Mouse (Mus musculus): ENCODE results near the gene Arntl2. TPM values are rescaled to one million over a fixed set of nuclear protein-coding genes. Genes with fewer than 3 reads are reported as not detected.

Gene Arntl2
- polyA plus RNA-seq, 1 experiment from 2014 or later: 3.8 TPM

- Histone ChIP-seq H3K4me1 (replicated peaks; ENCODE audit: control insufficient read depth, insufficient read depth) (0 out of 2 replicates have a peak, but pooled peaks cover 3% of the 10 kb centered on the region), H3K9me3 (ENCODE audit: control insufficient read depth, low read length) (no peaks in the 10 kb centered on the region), H3K27me3 (ENCODE audit: control insufficient read depth, insufficient read depth, low read length) (no peaks in the 10 kb centered on the region), H3K9ac (ENCODE audit: low read length) (peak overlapping the region; percentile 74), H3K4me2 (replicated peaks; ENCODE audit: low read depth) (peak overlapping the region; percentile 77), H3K27ac (replicated peaks) (peak overlapping the region; percentile 42; the same call in 1 of the 2 replicates), H3K36me3 (ENCODE audit: control insufficient read depth, insufficient read depth, low read length) (no peaks in the 10 kb centered on the region), H3K4me3 (ENCODE audit: low read depth, low read length) (peak overlapping the region; percentile 52)
- TF ChIP-seq CTCF (IDR thresholded peaks at IDR 0.05; ENCODE audit: low read depth): no peak
- no peak for TF ChIP-seq EP300 (optimal IDR thresholded peaks at IDR 0.05)
- 14% methylated on average over 22 of the region's 22 CpGs for WGBS
- ATAC-seq (ENCODE audit: low FRiP score, low TSS enrichment): peak; percentile 27; the same call in 1 of the 2 replicates
- peak; percentile 28 for DNase-seq (ENCODE audit: low spot score)
Measured at GRCm38 (mm10) chr6:146795166-146795923, 510 bp upstream of the Arntl2 start.

DNA sequence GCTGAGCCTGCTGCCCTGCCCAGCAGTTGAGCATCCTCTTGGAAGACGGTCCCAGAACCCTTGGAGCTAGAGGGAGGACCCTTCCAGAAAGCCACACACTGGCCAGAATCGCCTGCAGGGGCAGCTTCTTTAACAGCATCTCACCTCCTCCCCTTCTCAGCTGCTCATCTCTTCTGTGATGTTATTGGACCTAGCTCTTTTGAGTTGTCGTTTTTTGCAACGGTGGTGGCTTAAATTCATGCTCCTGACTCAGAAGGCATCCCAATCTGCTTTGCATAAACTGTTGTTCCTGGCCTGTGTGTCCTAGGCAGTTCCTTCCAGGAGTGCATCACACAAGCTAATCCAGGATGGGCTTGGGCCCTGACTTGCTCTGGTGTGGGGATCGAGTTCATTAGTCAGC lies 1.6 kb downstream of the Arntl2 start:
- Histone ChIP-seq H3K4me1 (replicated peaks; ENCODE audit: control insufficient read depth, insufficient read depth) (0 out of 2 replicates have a peak, but pooled peaks cover 3% of the 10 kb centered on the region), H3K27ac (replicated peaks) (no peak overlapping the region), H3K27me3 (ENCODE audit: control insufficient read depth, insufficient read depth, low read length) (no peaks in the 10 kb centered on the region), H3K9me3 (ENCODE audit: control insufficient read depth, low read length) (no peaks in the 10 kb centered on the region), H3K4me3 (ENCODE audit: low read depth, low read length) (no peak overlapping the region), H3K4me2 (replicated peaks; ENCODE audit: low read depth) (no peak overlapping the region), H3K9ac (ENCODE audit: low read length) (no peak overlapping the region), H3K36me3 (ENCODE audit: control insufficient read depth, insufficient read depth, low read length) (no peaks in the 10 kb centered on the region)
- 64% methylated on average over 5 of the region's 5 CpGs for WGBS
- DNase-seq (ENCODE audit: low spot score) (no peak), ATAC-seq (ENCODE audit: low FRiP score, low TSS enrichment) (no peak)
- TF ChIP-seq EP300 (optimal IDR thresholded peaks at IDR 0.05) (no peak), CTCF (IDR thresholded peaks at IDR 0.05; ENCODE audit: low read depth) (no peak)

- TF ChIP-seq EP300 (optimal IDR thresholded peaks at IDR 0.05) (no peak), CTCF (IDR thresholded peaks at IDR 0.05; ENCODE audit: low read depth) (no peak)
- Histone ChIP-seq H3K4me1 (replicated peaks; ENCODE audit: control insufficient read depth, insufficient read depth) (no peaks in the 10 kb centered on the region), H3K36me3 (ENCODE audit: control insufficient read depth, insufficient read depth, low read length) (no peaks in the 10 kb centered on the region; the same call in 1 of the 2 replicates), H3K27ac (replicated peaks) (no peak overlapping the region), H3K4me2 (replicated peaks; ENCODE audit: low read depth) (no peak overlapping the region), H3K27me3 (ENCODE audit: control insufficient read depth, insufficient read depth, low read length) (no peaks in the 10 kb centered on the region), H3K4me3 (ENCODE audit: low read depth, low read length) (no peak overlapping the region), H3K9me3 (ENCODE audit: control insufficient read depth, low read length) (no peaks in the 10 kb centered on the region), H3K9ac (ENCODE audit: low read length) (no peak overlapping the region)
- 85% methylated on average over 6 of the region's 6 CpGs for WGBS
- ATAC-seq (ENCODE audit: low FRiP score, low TSS enrichment): no peak
- DNase-seq (ENCODE audit: low spot score): no peak
Measured at GRCm38 (mm10) chr6:146809991-146810390, 14.1 kb downstream of the Arntl2 start.

GRCm38 (mm10) chr6:146813007-146813406 lies 17.2 kb downstream of the Arntl2 start:
- TF ChIP-seq EP300 (optimal IDR thresholded peaks at IDR 0.05): no peak
- TF ChIP-seq CTCF (IDR thresholded peaks at IDR 0.05; ENCODE audit: low read depth): no peak
- WGBS: 84% methylated on average over 5 of the region's 5 CpGs
- no peak overlapping the region for H3K4me2 ChIP-seq (replicated peaks; ENCODE audit: low read depth)
- H3K4me1 ChIP-seq (replicated peaks; ENCODE audit: control insufficient read depth, insufficient read depth): no peaks in the 10 kb centered on the region
- H3K36me3 ChIP-seq (ENCODE audit: control insufficient read depth, insufficient read depth, low read length): no peaks in the 10 kb centered on the region; the same call in 1 of the 2 replicates
- no peaks in the 10 kb centered on the region for H3K9me3 ChIP-seq (ENCODE audit: control insufficient read depth, low read length)
- H3K27ac ChIP-seq (replicated peaks): no peak overlapping the region
- ATAC-seq (ENCODE audit: low FRiP score, low TSS enrichment) (no peak), DNase-seq (ENCODE audit: low spot score) (no peak)
- no peak overlapping the region for H3K4me3 ChIP-seq (ENCODE audit: low read depth, low read length)
- H3K9ac ChIP-seq (ENCODE audit: low read length): no peak overlapping the region
- no peaks in the 10 kb centered on the region for H3K27me3 ChIP-seq (ENCODE audit: control insufficient read depth, insufficient read depth, low read length)

DNA sequence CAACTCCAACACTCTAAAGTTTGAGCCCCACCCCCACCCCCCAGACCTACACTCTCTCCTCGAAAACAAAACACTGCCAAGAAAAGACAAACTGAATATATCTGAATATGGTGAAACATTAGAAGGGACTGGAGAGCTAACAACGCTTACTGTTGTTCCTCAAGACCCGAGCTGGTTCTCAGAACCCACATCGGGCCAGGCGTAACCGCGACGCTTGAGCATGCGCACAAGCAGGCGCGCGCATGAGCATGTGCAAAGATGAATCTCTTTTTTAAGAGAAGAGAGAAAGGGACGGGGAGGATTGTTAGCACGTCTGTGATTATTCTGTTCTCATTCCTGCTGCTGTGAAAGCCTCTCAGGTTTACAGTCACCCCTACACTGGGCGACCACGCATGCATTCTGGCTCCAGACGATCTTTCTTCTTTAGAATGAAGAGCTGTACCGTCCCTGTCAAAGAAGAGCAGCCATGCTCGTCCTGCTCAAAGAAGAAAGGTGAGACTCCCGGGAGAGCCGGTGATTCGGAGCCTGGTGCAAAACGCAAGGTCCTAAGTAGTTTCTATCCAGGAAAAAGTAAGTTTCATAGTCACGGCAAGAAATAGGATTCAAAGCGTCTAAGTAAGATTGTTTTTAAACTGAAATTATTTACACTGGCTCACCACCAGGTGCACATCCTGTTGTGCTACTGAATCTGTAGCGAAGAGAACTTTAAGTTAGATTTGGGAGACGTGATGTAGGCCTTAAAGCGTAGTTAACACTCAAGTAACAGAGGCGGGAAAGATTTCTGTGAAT lies 24.5 kb downstream of the Arntl2 start:
- Histone ChIP-seq H3K36me3 (ENCODE audit: control insufficient read depth, insufficient read depth, low read length) (no peaks in the 10 kb centered on the region), H3K4me1 (replicated peaks; ENCODE audit: control insufficient read depth, insufficient read depth) (no peaks in the 10 kb centered on the region), H3K4me2 (replicated peaks; ENCODE audit: low read depth) (no peak overlapping the region), H3K27ac (replicated peaks) (no peak overlapping the region), H3K4me3 (ENCODE audit: low read depth, low read length) (no peak overlapping the region), H3K27me3 (ENCODE audit: control insufficient read depth, insufficient read depth, low read length) (no peaks in the 10 kb centered on the region), H3K9me3 (ENCODE audit: control insufficient read depth, low read length) (no peaks in the 10 kb centered on the region), H3K9ac (ENCODE audit: low read length) (no peak overlapping the region)
- WGBS: 85% methylated on average over 29 of the region's 29 CpGs
- DNase-seq (ENCODE audit: low spot score): no peak
- ATAC-seq (ENCODE audit: low FRiP score, low TSS enrichment): no peak
- TF ChIP-seq CTCF (IDR thresholded peaks at IDR 0.05; ENCODE audit: low read depth): no peak

GRCm38 (mm10) chr6:146821958-146822357 lies 26.1 kb downstream of the Arntl2 start:
- H3K36me3 ChIP-seq (ENCODE audit: control insufficient read depth, insufficient read depth, low read length): no peaks in the 10 kb centered on the region
- TF ChIP-seq CTCF (IDR thresholded peaks at IDR 0.05; ENCODE audit: low read depth): no peak
- no peak for TF ChIP-seq EP300 (optimal IDR thresholded peaks at IDR 0.05)
- H3K4me1 ChIP-seq (replicated peaks; ENCODE audit: control insufficient read depth, insufficient read depth): no peaks in the 10 kb centered on the region
- H3K27ac ChIP-seq (replicated peaks): no peak overlapping the region
- no peaks in the 10 kb centered on the region for H3K27me3 ChIP-seq (ENCODE audit: control insufficient read depth, insufficient read depth, low read length)
- ATAC-seq (ENCODE audit: low FRiP score, low TSS enrichment) (peak; percentile 74), DNase-seq (ENCODE audit: low spot score) (peak; percentile 69)
- H3K9ac ChIP-seq (ENCODE audit: low read length): no peak overlapping the region
- 57% methylated on average over 13 of the region's 13 CpGs for WGBS
- H3K9me3 ChIP-seq (ENCODE audit: control insufficient read depth, low read length): no peaks in the 10 kb centered on the region
- H3K4me3 ChIP-seq (ENCODE audit: low read depth, low read length): no peak overlapping the region
- no peak overlapping the region for H3K4me2 ChIP-seq (replicated peaks; ENCODE audit: low read depth)
